Mouse (Mus musculus) naive thymus-derived CD4-positive, alpha-beta T cell, adult 2 months (primary cell): ENCODE results near the gene 2700049A03Rik.

Experiments used
- DNase-seq: peaks from one replicate; pipeline ENCODE4 v3.0.0-alpha.2; 2011; ENCODE audit warnings: low read depth

The 2700049A03Rik gene

DNA sequence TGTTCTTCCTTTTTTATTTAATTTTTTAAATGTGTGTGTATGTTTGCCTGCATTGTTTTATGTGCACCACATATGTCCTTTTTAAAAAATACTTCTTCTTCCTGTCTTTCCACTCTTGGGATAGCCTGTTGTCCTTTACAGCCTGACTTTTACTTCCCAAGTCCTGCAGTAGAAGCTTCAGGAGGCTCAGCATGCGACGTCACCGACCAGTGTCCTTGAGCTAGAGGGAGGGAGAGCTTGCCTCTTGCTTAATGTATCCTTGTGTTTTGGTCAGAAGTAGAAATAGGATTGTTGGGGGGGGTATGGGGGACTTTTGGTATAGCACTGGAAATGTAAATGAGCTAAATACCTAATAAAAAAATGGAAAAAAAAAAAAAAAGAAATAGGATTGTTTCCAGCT, 47.1 kb downstream of the 2700049A03Rik start:
- DNase-seq, result no peak

- peak; percentile 24 for DNase-seq
These were observed 47.7 kb downstream of the 2700049A03Rik start for GRCm38 (mm10) chr12:71184396-71184795.

GRCm38 (mm10) chr12:71192705-71193104, 56.1 kb downstream of the 2700049A03Rik start:
- peak; percentile 68 for DNase-seq

DNA sequence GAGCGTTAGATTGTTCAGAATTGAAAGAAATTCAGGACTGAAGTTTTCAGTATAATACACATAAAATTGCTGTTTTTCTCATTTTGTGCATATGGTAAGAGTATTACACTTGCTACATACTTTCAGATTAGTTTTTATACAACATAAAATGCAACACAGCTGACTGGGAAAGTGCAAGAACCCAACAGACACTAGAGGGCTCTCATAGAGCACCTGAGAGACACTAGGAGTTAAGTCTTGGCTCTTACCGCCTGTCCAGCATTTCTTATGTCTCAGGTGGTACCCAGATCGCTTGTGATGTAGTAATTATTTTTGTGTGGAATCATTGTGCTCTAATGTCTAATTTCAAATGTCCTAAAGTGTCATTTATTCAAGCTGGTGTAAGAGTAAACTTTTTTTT, 61.0 kb downstream of the 2700049A03Rik start:
- DNase-seq, result no peak

DNA sequence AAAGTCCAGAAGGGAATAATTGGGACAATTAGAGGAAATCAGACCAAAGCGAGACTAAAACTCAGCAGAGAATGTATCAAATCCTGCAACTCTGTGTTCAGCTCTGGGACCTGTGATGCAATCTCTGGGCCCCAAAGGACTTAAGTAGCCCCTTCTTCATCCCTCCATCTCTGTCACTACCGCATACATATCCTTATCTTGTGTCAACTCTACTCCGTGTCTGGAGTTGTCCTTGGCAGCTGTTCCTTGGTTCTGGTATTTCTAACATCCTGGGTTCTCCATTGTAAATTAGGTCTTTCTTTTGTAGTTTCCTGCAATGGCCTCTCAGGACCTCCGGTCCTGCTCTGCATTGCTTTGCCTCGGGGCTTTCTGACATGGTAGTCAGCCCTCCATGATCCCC, 65.1 kb downstream of the 2700049A03Rik start:
- no peak for DNase-seq

DNA sequence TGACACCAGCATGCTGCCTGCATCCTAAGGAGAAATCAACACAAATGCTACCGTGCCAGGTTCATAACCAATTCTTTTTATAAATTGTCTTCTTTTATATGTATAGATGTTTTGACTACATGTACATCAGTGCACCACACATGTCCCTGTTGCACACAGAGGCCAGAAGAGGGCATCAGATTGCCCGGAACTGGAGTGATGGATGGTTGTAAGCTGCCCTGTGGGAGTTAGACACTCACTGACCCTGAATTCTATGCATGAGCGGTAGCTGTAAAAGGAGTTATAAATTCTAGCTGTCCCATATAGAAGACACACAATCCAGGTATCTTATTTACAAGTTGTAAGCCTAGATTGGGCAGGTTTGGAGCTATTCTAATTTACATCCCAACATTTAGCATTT, 67.7 kb downstream of the 2700049A03Rik start:
- no peak for DNase-seq

- DNase-seq, result no peak
These were observed 80.5 kb downstream of the 2700049A03Rik start for GRCm38 (mm10) chr12:71217191-71217590.

DNA sequence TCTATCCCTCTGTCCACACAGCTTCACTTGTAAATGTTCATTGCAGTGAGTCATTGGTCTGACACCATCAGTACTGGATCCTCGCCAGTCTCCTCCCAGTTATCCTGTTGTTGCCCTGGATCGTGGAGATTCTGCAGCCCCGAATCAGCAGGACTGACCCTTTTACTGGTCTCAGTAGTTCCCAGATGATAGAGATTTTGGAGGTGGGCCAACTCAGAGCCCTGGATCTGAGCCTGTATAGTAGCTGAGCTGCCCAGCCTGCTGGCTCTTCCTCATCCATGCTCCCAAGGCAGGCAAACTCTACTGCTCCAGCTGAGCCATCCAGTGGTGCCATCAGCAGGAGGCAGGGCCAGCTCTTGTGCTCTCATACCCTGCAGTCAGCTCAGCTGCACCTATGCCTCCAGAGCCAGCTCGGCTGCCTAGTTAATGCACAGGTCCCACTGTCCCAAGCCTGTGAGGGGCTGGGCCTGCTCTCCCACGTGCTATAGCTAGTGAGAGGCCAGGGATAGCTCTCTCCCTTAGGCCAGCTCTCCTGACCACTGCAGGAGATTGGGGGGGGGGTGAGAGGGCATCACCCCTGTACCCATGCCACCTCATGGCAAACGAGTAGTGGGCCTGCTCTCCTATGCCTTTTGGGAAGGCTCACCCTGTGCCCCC, 81.3 kb downstream of the 2700049A03Rik start:
- no peak for DNase-seq

DNA sequence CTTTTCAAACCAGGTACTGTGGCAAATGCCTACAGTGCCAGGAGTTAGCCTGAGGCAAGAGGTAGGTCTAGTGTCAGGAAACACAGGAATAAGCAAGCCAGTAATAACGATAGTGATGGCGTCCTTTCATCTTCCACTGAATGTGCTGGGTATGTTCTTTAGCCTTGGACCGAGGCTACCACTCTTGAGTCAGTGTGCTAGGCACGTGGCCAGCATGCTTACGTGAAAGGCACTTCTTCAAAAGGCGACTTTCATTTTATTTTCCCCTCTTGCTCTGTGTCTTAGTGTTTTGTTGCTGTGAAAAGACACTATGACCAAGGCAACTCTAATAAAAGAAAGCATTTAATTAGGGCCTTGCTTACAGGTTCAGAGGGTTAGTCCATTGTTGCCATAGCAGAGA, 86.1 kb downstream of the 2700049A03Rik start:
- no peak for DNase-seq

DNA sequence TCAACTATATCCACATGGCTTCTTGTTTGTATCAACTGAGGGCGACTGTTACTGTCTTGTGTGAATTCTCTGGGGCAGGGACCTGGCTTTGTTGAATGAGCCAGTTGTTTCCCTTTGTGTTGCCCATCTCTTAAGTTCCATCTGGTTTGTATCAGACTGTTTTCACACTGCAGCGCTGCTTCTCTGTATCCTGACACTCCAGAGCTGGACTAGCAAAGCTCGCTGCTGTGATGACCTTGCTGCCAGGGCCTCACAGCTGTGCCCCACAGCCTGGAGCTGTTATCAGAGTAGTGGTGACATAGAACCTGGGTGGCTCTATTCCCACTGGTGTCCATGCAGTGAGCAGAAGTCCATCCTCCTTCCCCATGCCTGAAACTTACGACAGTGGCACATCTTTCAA, 91.1 kb downstream of the 2700049A03Rik start:
- DNase-seq, result no peak

- no peak for DNase-seq
These were observed 92.4 kb downstream of the 2700049A03Rik start for GRCm38 (mm10) chr12:71228925-71229649.

GRCm38 (mm10) chr12:71231561-71231960, 94.9 kb downstream of the 2700049A03Rik start:
- no peak for DNase-seq

- DNase-seq, result no peak
These were observed 96.8 kb downstream of the 2700049A03Rik start for GRCm38 (mm10) chr12:71233426-71233825.

- no peak for DNase-seq
These were observed 100.4 kb downstream of the 2700049A03Rik start for GRCm38 (mm10) chr12:71237074-71237473.

DNA sequence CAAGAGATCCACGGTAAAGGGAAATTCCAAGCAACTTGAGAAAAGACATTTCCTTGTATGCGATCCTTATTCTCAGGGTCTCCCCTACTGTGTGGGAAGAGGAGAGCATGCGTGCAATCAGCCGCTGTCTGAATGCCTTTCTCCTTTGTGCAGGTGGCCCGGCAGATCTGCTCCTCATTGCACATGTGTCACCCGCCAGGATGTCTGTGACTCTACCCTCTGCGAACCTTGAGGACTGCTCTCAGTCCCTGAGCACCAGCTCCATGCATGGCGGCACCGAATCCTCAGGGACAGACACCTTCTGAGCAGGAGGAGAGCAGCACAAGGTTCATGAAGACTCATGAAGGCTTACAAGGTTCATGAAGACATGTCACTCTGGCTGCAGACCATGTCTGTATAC, 106.1 kb downstream of the 2700049A03Rik start:
- DNase-seq, result no peak

DNA sequence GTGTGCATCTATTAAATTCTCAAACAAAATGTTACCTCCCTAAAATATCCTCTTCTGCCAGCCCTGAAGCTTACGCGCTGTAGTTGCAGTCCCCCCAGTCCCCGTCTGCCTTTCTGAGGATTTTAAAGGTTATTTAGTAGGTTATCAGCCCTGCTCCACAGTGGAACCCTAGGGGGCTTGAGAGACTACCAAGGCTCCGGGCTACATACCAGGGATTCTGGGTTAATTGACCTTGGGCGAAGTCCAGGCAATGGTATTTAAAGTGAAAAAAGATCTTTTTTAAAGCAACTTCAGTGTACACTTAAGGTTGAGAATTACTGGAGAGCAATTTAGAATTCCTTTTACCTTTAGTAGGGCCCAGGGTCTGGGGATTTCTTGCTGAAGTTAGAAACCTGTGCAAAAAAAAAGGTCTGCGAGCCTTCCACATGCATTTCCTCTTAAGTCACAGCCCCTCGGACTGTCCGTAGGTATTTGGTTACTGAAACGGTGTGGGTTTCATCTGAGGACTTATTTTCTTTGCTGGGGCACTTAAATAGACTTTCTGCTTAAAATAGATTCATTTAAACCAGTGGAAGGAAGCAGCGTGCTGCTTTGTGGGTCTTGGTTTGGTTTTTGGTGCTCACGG, 108.2 kb downstream of the 2700049A03Rik start:
- no peak for DNase-seq

DNA sequence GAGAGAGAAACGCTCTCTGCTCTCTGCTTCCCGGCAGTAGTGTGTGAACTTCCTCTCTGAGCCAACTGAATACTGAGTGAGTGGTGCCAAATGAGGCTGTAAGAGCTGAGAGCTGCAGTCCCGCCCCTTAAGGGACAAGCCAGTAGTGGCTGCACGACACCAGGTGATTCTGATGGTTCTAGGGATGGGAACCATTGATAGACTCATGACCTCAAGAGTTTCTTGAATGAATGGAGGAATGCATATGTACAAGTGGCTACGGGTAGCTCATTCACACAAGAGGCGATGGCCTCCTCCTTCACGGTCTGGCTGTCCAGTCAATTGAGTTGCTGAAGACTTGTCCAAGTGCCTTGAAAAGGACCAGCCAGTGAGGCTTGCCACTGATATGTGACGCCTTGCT, 110.5 kb downstream of the 2700049A03Rik start:
- DNase-seq, result no peak

- no peak for DNase-seq
These were observed 112.7 kb downstream of the 2700049A03Rik start for GRCm38 (mm10) chr12:71249348-71249747.

DNA sequence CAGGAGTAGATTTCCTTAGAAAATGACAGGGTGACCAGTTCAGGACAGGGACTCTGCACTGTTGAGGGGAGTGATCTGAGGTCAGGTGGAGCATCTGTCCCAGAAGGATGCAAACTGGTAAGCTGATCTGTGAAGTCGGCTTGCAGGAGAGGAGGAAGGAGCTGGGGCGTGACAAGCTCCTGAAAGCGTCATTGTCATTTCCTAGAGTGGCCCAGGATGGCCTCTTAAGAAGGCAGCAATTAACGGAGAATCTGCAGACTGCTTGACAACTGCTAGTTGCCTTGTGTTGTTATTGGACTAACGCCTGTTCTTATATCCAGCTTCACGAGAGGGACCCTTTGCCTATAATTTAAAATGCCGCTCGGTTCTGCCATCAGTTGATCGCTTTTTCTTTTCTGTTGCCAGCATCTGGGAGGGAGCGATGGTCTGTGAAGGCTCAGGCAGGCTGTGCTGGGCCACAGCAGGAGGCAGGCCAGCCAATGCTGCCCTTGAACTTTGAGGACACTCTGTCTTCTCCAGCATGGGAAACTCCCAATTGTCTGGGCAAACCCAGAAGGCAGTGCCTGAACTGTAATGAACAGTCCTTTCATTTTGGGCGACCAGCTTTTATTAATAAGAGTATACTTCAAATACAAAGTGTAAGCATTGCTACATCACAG, 116.0 kb downstream of the 2700049A03Rik start:
- no peak for DNase-seq

- no peak for DNase-seq
These were observed 118.1 kb downstream of the 2700049A03Rik start for GRCm38 (mm10) chr12:71254779-71255178.

DNA sequence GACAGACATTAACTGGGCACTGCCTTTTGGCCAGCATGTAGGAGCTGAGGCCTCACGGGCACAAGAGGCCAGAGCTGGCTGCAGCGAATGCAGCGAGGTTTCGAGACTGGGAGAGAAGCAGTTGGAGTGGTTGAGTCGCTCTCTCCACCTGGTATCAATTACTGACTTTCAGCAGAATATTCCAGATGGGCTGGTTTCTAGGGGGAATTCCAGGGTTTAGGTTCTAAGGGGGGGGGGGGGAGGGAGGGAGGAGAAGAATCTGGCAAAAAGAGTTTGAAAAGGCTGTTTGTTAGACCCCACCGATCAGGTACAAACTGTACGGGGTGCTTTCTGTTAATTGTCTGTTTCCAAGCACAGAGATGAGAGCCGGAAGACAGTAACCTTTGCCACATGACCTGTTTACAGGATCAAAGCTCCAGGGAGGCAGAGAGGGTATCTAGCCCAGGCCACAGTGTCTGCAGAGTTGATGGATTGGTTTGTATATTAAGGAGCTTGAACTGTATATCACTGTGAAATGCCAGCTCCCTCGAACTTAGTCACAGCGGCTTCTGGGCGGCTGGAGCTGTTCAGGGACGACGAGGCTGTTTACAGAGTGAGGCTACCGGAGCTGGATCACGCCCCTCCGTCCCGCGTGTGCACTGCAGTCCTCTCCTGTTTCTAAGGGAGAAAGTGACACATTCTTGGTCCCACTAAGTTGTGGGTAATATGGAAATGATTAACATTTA, 121.7 kb downstream of the 2700049A03Rik start:
- DNase-seq, result no peak

GRCm38 (mm10) chr12:71264211-71264610, 127.6 kb downstream of the 2700049A03Rik start:
- DNase-seq, result no peak
